Mouse (Mus musculus) lung, adult 2 months (tissue): Measurements from ENCODE around the gene Gemin7.

Experiments used
- CTCF ChIP-seq: fragments of 200-500 bp; IDR thresholded peaks from 2 replicates; pipeline ENCODE4 v1.5.1; 2011; ENCODE audit warnings: mild to moderate bottlenecking, low read length, control low read depth; ENCODE audit not compliant: insufficient read depth
- POLR2A ChIP-seq: fragments of 200-500 bp; IDR thresholded peaks from 2 replicates; pipeline ENCODE4 v1.6.1; 2011; ENCODE audit warnings: low read depth, mild to moderate bottlenecking, control low read depth, low read length, borderline replicate concordance; ENCODE audit errors: extremely low read depth

DNA sequence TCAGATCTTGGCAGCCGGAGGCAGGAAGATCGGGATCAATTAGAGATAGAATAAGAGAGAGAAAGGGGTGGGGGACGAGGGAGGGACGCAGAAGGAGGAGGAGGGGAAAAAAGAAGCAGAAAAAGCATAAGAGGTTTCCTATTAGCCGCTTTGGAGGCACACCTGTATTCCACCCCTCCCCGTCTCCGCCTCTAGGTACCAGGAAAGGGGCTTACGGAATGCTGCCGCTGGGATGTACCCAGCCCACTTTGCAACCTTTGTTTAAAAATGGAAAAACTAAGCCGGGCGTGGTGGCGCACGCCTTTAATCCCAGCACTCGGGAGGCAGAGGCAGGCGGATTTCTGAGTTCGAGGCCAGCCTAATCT is 3.6 kb downstream of the Gemin7 start:
- TF ChIP-seq CTCF (no peak), POLR2A (no peak)
